Mouse (Mus musculus) liver, embryonic 13.5 days (tissue): Measurements from ENCODE around the gene 1600014C23Rik. TPM values are rescaled to one million over a fixed set of nuclear protein-coding genes. Genes with fewer than 3 reads are reported as not detected.

Source experiments
- ATAC-seq: fragments of 200-750 bp; cut with Nextera tagmentation; 2 replicates; pipeline ENCODE4 v1.8.0; 2017; ENCODE audit warnings: low read depth, mild to moderate bottlenecking, moderate number of reproducible peaks, moderate library complexity
- DNase-seq: peaks from one replicate; pipeline ENCODE4 v3.0.0; 2022
- H3K27ac ChIP-seq: fragments of 300-500 bp; sonication (generic); 2 replicates; pipeline ENCODE4 v1.5.1; 2015; ENCODE audit warnings: moderate library complexity, mild to moderate bottlenecking, inconsistent platforms
- H3K27me3 ChIP-seq: fragments of 300-500 bp; sonication (generic); 2 replicates; pipeline ENCODE4 v1.6.1; 2015; ENCODE audit warnings: mild to moderate bottlenecking, inconsistent platforms
- H3K36me3 ChIP-seq: fragments of 300-500 bp; sonication (generic); 2 replicates; pipeline ENCODE4 v1.6.1; 2015; ENCODE audit warnings: mild to moderate bottlenecking, inconsistent platforms
- H3K4me1 ChIP-seq: fragments of 300-500 bp; sonication (generic); replicated peaks from 2 replicates; pipeline ENCODE4 v1.6.1; 2015; ENCODE audit warnings: inconsistent platforms
- H3K4me2 ChIP-seq: fragments of 300-500 bp; sonication (generic); 2 replicates; pipeline ENCODE4 v1.6.1; 2015; ENCODE audit warnings: inconsistent platforms, mild to moderate bottlenecking, moderate library complexity
- H3K4me3 ChIP-seq: fragments of 300-500 bp; sonication (generic); replicated peaks from 2 replicates; pipeline ENCODE4 v1.5.1; 2015; ENCODE audit warnings: mild to moderate bottlenecking, inconsistent platforms
- H3K9ac ChIP-seq: fragments of 300-500 bp; sonication (generic); 2 replicates; pipeline ENCODE4 v1.6.1; 2015; ENCODE audit warnings: mild to moderate bottlenecking, inconsistent platforms
- H3K9me3 ChIP-seq: fragments of 300-500 bp; sonication (generic); replicated peaks from 2 replicates; pipeline ENCODE4 v1.6.1; 2016; ENCODE audit warnings: inconsistent platforms
- WGBS: fragments of 180-500 bp; shearing (Covaris S2); methylation state at CpG from one replicate; pipeline ENCODE4 v1.1.7; 2015; ENCODE audit not compliant: insufficient replicate concordance; 5-methylcytosine and 5-hydroxymethylcytosine counted together
- polyA plus RNA-seq: library from polyadenylated mRNA; unstranded; fragments of >200 nt; fragmentation: Nextera tagmentation; extraction: Ambion mirVana; gene quantifications from 2 replicates; pipeline ENCODE4 v1.2.1, GENCODE M21; 2015

Gene 1600014C23Rik
- polyA plus RNA-seq, 1 experiment from 2014 or later: not detected

DNA sequence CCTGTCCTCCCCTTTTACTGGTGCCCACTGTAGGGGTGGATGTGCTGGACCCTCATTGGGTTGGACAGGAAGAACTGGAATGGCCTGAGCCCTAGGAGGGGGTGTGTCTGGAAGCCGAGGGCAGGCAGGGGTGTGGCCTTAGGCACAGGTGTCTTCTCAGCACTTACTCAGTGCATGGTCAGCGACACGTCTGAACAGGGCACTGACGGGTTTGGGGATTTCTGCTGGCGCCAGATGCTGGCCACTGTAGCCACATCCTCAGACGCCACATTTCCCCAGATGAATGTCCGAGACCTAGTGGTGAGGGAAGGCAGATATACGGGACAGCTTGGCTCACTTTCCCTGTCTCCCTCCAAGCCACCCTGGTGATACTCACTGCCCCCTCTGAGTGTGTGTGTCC lies 18.4 kb upstream of the 1600014C23Rik start:
- no peak for DNase-seq
- H3K4me1 ChIP-seq: peaks cover 27% of the 10 kb centered on the region
- no peak overlapping the region for H3K27ac ChIP-seq
- H3K4me3 ChIP-seq: no peak overlapping the region
- WGBS: 66% methylated on average over 8 of the region's 8 CpGs
- H3K27me3 ChIP-seq: 0 out of 2 replicates have a peak, but pooled peaks cover 3% of the 10 kb centered on the region
- no peaks in the 10 kb centered on the region for H3K36me3 ChIP-seq
- H3K4me2 ChIP-seq: no peak overlapping the region
- ATAC-seq: no peak
- H3K9ac ChIP-seq: no peak overlapping the region
- no peaks in the 10 kb centered on the region for H3K9me3 ChIP-seq

DNA sequence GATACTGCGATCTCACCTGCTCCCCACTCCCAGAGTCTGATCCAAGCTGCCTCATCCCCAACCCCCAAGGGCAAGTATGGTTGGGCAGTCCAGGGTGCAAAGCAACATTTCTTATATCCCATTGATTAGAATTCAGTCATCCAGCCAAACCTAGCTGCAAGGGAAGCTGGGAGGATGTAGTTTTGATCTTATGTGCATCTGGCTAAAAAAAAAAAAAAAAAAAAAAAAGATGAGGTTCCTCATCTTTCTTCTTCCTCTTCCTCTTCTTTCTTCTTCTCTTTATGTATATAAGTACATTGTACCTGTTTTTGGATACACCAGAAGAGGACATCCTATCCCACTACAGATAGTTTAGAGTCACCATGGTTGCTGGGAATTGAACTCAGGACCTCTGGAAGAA lies 17.7 kb upstream of the 1600014C23Rik start:
- ATAC-seq (no peak), DNase-seq (no peak)
- H3K9ac ChIP-seq: no peak overlapping the region
- no peak overlapping the region for H3K4me3 ChIP-seq
- no peak overlapping the region for H3K4me2 ChIP-seq
- H3K36me3 ChIP-seq: no peaks in the 10 kb centered on the region
- H3K27me3 ChIP-seq: 0 out of 2 replicates have a peak, but pooled peaks cover 3% of the 10 kb centered on the region
- H3K9me3 ChIP-seq: no peaks in the 10 kb centered on the region
- WGBS: 89% methylated on average over 1 of the region's 1 CpGs
- no peak overlapping the region for H3K27ac ChIP-seq
- H3K4me1 ChIP-seq: peaks cover 34% of the 10 kb centered on the region

GRCm38 (mm10) chr17:45749100-45749499 lies 15.5 kb upstream of the 1600014C23Rik start:
- Histone ChIP-seq H3K27me3 (0 out of 2 replicates have a peak, but pooled peaks cover 3% of the 10 kb centered on the region), H3K4me1 (peaks cover 55% of the 10 kb centered on the region), H3K9ac (no peak overlapping the region), H3K4me2 (no peak overlapping the region), H3K4me3 (no peak overlapping the region), H3K27ac (peak overlapping the region; percentile 83), H3K36me3 (no peaks in the 10 kb centered on the region), H3K9me3 (no peaks in the 10 kb centered on the region)
- ATAC-seq (no peak), DNase-seq (no peak)
- 69% methylated on average over 6 of the region's 6 CpGs for WGBS

- Histone ChIP-seq H3K4me2 (peak overlapping the region; percentile 55), H3K4me3 (peak overlapping the region; percentile 6; the same call in 1 of the 2 replicates), H3K4me1 (peaks cover 63% of the 10 kb centered on the region), H3K9me3 (no peaks in the 10 kb centered on the region), H3K36me3 (no peaks in the 10 kb centered on the region), H3K27me3 (0 out of 2 replicates have a peak, but pooled peaks cover 3% of the 10 kb centered on the region), H3K27ac (peak overlapping the region; percentile 83), H3K9ac (peak overlapping the region; percentile 40; the same call in 1 of the 2 replicates)
- ATAC-seq (peak; percentile 83), DNase-seq (peak; percentile 55)
- WGBS: 37% methylated on average over 16 of the region's 16 CpGs
These were observed 14.5 kb upstream of the 1600014C23Rik start for GRCm38 (mm10) chr17:45747858-45748785.

GRCm38 (mm10) chr17:45747293-45747692 lies 13.6 kb upstream of the 1600014C23Rik start:
- Histone ChIP-seq H3K36me3 (no peaks in the 10 kb centered on the region), H3K4me3 (no peak overlapping the region), H3K9me3 (no peaks in the 10 kb centered on the region), H3K4me1 (peaks cover 68% of the 10 kb centered on the region), H3K27me3 (0 out of 2 replicates have a peak, but pooled peaks cover 3% of the 10 kb centered on the region), H3K9ac (peak overlapping the region; percentile 12; the same call in 1 of the 2 replicates), H3K4me2 (peak overlapping the region; percentile 55), H3K27ac (peak overlapping the region; percentile 73)
- WGBS: 51% methylated on average over 4 of the region's 4 CpGs
- no peak for DNase-seq
- ATAC-seq: no peak

- WGBS: 57% methylated on average over 12 of the region's 12 CpGs
- peaks cover 73% of the 10 kb centered on the region for H3K4me1 ChIP-seq
These were observed 13.1 kb upstream of the 1600014C23Rik start for GRCm38 (mm10) chr17:45746755-45747154.

GRCm38 (mm10) chr17:45745629-45746028 lies 12.0 kb upstream of the 1600014C23Rik start:
- no peaks in the 10 kb centered on the region for H3K9me3 ChIP-seq
- H3K4me1 ChIP-seq: peaks cover 80% of the 10 kb centered on the region
- ATAC-seq (peak; percentile 66), DNase-seq (peak; percentile 68)
- H3K4me2 ChIP-seq: peak overlapping the region; percentile 22
- WGBS: 58% methylated on average over 2 of the region's 2 CpGs
- H3K4me3 ChIP-seq: no peak overlapping the region
- H3K9ac ChIP-seq: peak overlapping the region; percentile 33
- H3K36me3 ChIP-seq: no peaks in the 10 kb centered on the region
- H3K27ac ChIP-seq: peak overlapping the region; percentile 73
- no peaks in the 10 kb centered on the region for H3K27me3 ChIP-seq

More at GRCm38 (mm10) chr17:45746755-45747154, 13.1 kb upstream of the 1600014C23Rik start:
- Histone ChIP-seq H3K9ac (peak overlapping the region; percentile 12; the same call in 1 of the 2 replicates), H3K9me3 (no peaks in the 10 kb centered on the region), H3K27me3 (0 out of 2 replicates have a peak, but pooled peaks cover 3% of the 10 kb centered on the region), H3K4me2 (no peak overlapping the region), H3K36me3 (no peaks in the 10 kb centered on the region), H3K27ac (peak overlapping the region; percentile 73), H3K4me3 (no peak overlapping the region)
- ATAC-seq: no peak
- DNase-seq: no peak

GRCm38 (mm10) chr17:45742371-45743147 lies 8.9 kb upstream of the 1600014C23Rik start:
- peak; percentile 79 for ATAC-seq
- no peaks in the 10 kb centered on the region for H3K27me3 ChIP-seq
- peaks cover 64% of the 10 kb centered on the region for H3K4me1 ChIP-seq

GRCm38 (mm10) chr17:45737078-45737601 lies 3.5 kb upstream of the 1600014C23Rik start:
- Histone ChIP-seq H3K4me1 (peaks cover 58% of the 10 kb centered on the region), H3K4me2 (peak overlapping the region; percentile 93), H3K36me3 (no peaks in the 10 kb centered on the region), H3K27ac (peak overlapping the region; percentile 84), H3K27me3 (peaks cover 28% of the 10 kb centered on the region), H3K9ac (peak overlapping the region; percentile 80), H3K9me3 (no peaks in the 10 kb centered on the region), H3K4me3 (peak overlapping the region; percentile 70)
- ATAC-seq (peak; percentile 65), DNase-seq (peak; percentile 55)
- WGBS: 8% methylated on average over 10 of the region's 10 CpGs

More at GRCm38 (mm10) chr17:45742371-45743147, 8.9 kb upstream of the 1600014C23Rik start:
- DNase-seq: peak; percentile 62
- Histone ChIP-seq H3K9me3 (no peaks in the 10 kb centered on the region), H3K4me2 (peak overlapping the region; percentile 38), H3K36me3 (no peaks in the 10 kb centered on the region), H3K4me3 (peak overlapping the region; percentile 3; the same call in 1 of the 2 replicates), H3K9ac (peak overlapping the region; percentile 56), H3K27ac (peak overlapping the region; percentile 79)
- WGBS: 28% methylated on average over 13 of the region's 13 CpGs

- no peaks in the 10 kb centered on the region for H3K36me3 ChIP-seq
- WGBS: under 1% methylated on average over 69 of the region's 72 CpGs
- H3K4me1 ChIP-seq: peaks cover 52% of the 10 kb centered on the region
- peak overlapping the region; percentile 84 for H3K27ac ChIP-seq
- peak overlapping the region; percentile 93 for H3K4me2 ChIP-seq
- ATAC-seq (peak; percentile 75), DNase-seq (peak; percentile 80)
- H3K4me3 ChIP-seq: peak overlapping the region; percentile 70
- H3K27me3 ChIP-seq: peaks cover 35% of the 10 kb centered on the region
- H3K9ac ChIP-seq: peak overlapping the region; percentile 80
- no peaks in the 10 kb centered on the region for H3K9me3 ChIP-seq
These were observed 2.9 kb upstream of the 1600014C23Rik start for GRCm38 (mm10) chr17:45736311-45737077.
